Mouse (Mus musculus): ENCODE measurements around the gene Lgals2. TPM values are rescaled to one million over a fixed set of nuclear protein-coding genes. Genes with fewer than 3 reads are reported as not detected.

Gene Lgals2
- polyA plus RNA-seq, 1 experiment from 2014 or later, result 39.4 TPM

DNA sequence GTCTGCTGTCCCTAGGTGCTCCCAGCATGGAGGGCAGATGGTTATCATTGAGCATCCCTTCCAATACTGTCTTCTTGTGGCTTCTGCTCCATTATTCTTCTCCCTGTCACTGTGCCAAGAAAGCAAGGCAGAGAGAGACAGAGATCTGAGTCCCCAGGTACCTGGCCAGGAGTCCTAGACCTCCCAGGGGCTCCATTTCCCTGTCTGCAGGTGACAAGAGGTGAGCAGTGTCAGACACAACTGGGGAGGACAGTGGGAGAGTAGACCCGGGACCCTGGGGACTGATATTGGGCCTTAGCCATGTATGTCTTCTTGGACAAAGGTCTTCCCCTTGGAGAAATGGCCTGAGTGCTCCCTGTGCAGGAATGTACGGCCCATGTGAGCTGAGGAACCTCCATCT is 50.0 kb downstream of the Lgals2 start:
- Histone ChIP-seq H3K4me2 (replicated peaks; ENCODE audit: low read depth) (no peak overlapping the region), H3K9ac (ENCODE audit: low read length) (no peak overlapping the region), H3K27ac (replicated peaks) (no peak overlapping the region), H3K9me3 (ENCODE audit: control insufficient read depth, low read length) (no peaks in the 10 kb centered on the region), H3K4me1 (replicated peaks; ENCODE audit: control insufficient read depth, insufficient read depth) (peaks cover 3% of the 10 kb centered on the region; the same call in 1 of the 2 replicates), H3K27me3 (ENCODE audit: control insufficient read depth, insufficient read depth, low read length) (no peaks in the 10 kb centered on the region), H3K4me3 (ENCODE audit: low read depth, low read length) (no peak overlapping the region), H3K36me3 (ENCODE audit: control insufficient read depth, insufficient read depth, low read length) (no peaks in the 10 kb centered on the region)
- WGBS, result 75% methylated on average over 2 of the region's 2 CpGs
- DNase-seq (ENCODE audit: low spot score), result no peak
- TF ChIP-seq EP300 (optimal IDR thresholded peaks at IDR 0.05) (no peak), CTCF (IDR thresholded peaks at IDR 0.05; ENCODE audit: low read depth) (no peak)
- ATAC-seq (ENCODE audit: low FRiP score, low TSS enrichment), result no peak

DNA sequence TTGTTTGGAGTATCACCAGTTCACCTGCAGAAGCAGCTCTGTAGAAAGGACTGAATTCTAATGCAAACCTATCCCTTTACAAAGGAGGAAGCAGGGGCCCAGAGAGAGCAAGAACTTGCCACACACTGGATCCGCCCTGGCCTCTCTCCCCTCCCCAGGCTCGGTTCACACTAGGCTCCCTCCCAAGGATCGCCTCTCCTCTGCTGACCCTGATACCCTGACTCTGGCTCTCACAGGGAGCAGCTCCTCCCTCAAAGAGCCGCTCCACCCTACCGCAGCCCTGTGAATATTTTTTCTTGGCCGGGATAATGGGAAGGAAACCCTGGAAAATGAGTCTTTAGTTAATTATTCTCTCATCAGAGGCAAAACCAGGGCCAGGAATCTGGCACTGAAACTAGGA is 51.0 kb downstream of the Lgals2 start:
- Histone ChIP-seq H3K4me1 (replicated peaks; ENCODE audit: control insufficient read depth, insufficient read depth) (peaks cover 3% of the 10 kb centered on the region; the same call in 1 of the 2 replicates), H3K4me2 (replicated peaks; ENCODE audit: low read depth) (no peak overlapping the region)
- no peak for ATAC-seq (ENCODE audit: low FRiP score, low TSS enrichment)

DNA sequence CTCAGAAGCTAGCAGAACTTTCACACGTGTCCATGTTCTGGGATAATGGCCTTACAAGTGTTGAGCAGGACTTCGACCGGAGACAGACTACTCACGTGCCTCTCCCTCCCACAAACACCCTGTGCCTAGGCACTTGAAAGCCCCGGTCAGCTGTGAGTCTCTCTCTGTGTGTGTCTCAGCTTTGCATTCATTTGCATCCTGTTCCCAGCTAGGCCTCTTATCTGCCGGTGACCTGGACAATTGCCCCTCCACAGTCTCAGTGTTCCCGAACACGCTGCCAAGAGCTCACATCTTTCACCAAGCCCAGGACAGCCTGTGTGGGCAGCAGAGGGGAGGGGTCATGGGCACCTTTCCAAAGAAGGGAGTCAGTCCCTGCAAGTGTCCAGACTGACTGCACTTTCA is 51.8 kb downstream of the Lgals2 start:
- peak; percentile 10; the same call in 1 of the 2 replicates for ATAC-seq (ENCODE audit: low FRiP score, low TSS enrichment)
- Histone ChIP-seq H3K27me3 (ENCODE audit: control insufficient read depth, insufficient read depth, low read length) (no peaks in the 10 kb centered on the region), H3K4me1 (replicated peaks; ENCODE audit: control insufficient read depth, insufficient read depth) (peaks cover 3% of the 10 kb centered on the region; the same call in 1 of the 2 replicates)

More for the DNA sequence above, 51.0 kb downstream of the Lgals2 start:
- Histone ChIP-seq H3K27me3 (ENCODE audit: control insufficient read depth, insufficient read depth, low read length) (no peaks in the 10 kb centered on the region), H3K9me3 (ENCODE audit: control insufficient read depth, low read length) (no peaks in the 10 kb centered on the region), H3K27ac (replicated peaks) (peak overlapping the region; percentile 83), H3K9ac (ENCODE audit: low read length) (no peak overlapping the region), H3K4me3 (ENCODE audit: low read depth, low read length) (no peak overlapping the region), H3K36me3 (ENCODE audit: control insufficient read depth, insufficient read depth, low read length) (no peaks in the 10 kb centered on the region)
- WGBS, result 17% methylated on average over 6 of the region's 6 CpGs
- peak; percentile 65 for DNase-seq (ENCODE audit: low spot score)
- TF ChIP-seq CTCF (IDR thresholded peaks at IDR 0.05; ENCODE audit: low read depth), result no peak
- no peak for TF ChIP-seq EP300 (optimal IDR thresholded peaks at IDR 0.05)

GRCm38 (mm10) chr15:78802776-78803391 is 52.4 kb downstream of the Lgals2 start, which contains the start of gene Card10:
Gene Card10, minus strand, starts transcription at chr15:78803042.
- Histone ChIP-seq H3K9me3 (ENCODE audit: control insufficient read depth, low read length) (no peaks in the 10 kb centered on the region), H3K4me3 (ENCODE audit: low read depth, low read length) (peak within 1 kb of the TSS; percentile 67), H3K27ac (replicated peaks) (peak within 1 kb of the TSS; percentile 83), H3K9ac (ENCODE audit: low read length) (peak within 1 kb of the TSS; percentile 71), H3K4me2 (replicated peaks; ENCODE audit: low read depth) (peak within 1 kb of the TSS; percentile 94), H3K36me3 (ENCODE audit: control insufficient read depth, insufficient read depth, low read length) (0 out of 2 replicates have a peak, but pooled peaks cover 2% of the 10 kb centered on the region), H3K4me1 (replicated peaks; ENCODE audit: control insufficient read depth, insufficient read depth) (peaks cover 3% of the 10 kb centered on the region; the same call in 1 of the 2 replicates), H3K27me3 (ENCODE audit: control insufficient read depth, insufficient read depth, low read length) (no peaks in the 10 kb centered on the region)
- WGBS, result 3% methylated on average over 67 of the region's 70 CpGs
- ATAC-seq (ENCODE audit: low FRiP score, low TSS enrichment) (peak; percentile 69), DNase-seq (ENCODE audit: low spot score) (peak; percentile 78)
- no peak for TF ChIP-seq EP300 (optimal IDR thresholded peaks at IDR 0.05)
- 0 out of 2 replicates have a peak, but pooled peaks have one; percentile 1 for TF ChIP-seq CTCF (IDR thresholded peaks at IDR 0.05; ENCODE audit: low read depth)

More for the DNA sequence above, 51.8 kb downstream of the Lgals2 start:
- no peak overlapping the region for H3K9ac ChIP-seq (ENCODE audit: low read length)
- WGBS, result 18% methylated on average over 8 of the region's 8 CpGs
- no peaks in the 10 kb centered on the region for H3K9me3 ChIP-seq (ENCODE audit: control insufficient read depth, low read length)
- H3K36me3 ChIP-seq (ENCODE audit: control insufficient read depth, insufficient read depth, low read length), result 0 out of 2 replicates have a peak, but pooled peaks cover under 1% of the 10 kb centered on the region
- no peak for TF ChIP-seq CTCF (IDR thresholded peaks at IDR 0.05; ENCODE audit: low read depth)
- no peak for TF ChIP-seq EP300 (optimal IDR thresholded peaks at IDR 0.05)
- H3K27ac ChIP-seq (replicated peaks), result peak overlapping the region; percentile 83
- DNase-seq (ENCODE audit: low spot score), result no peak
- H3K4me2 ChIP-seq (replicated peaks; ENCODE audit: low read depth), result peak overlapping the region; percentile 94
- no peak overlapping the region for H3K4me3 ChIP-seq (ENCODE audit: low read depth, low read length)

- peak overlapping the region; percentile 83 for H3K27ac ChIP-seq (replicated peaks)
- H3K9ac ChIP-seq (ENCODE audit: low read length), result peak overlapping the region; percentile 71
- H3K4me1 ChIP-seq (replicated peaks; ENCODE audit: control insufficient read depth, insufficient read depth), result peaks cover 3% of the 10 kb centered on the region; the same call in 1 of the 2 replicates
- TF ChIP-seq EP300 (optimal IDR thresholded peaks at IDR 0.05), result no peak
- peak; percentile 32; the same call in 1 of the 2 replicates for TF ChIP-seq CTCF (IDR thresholded peaks at IDR 0.05; ENCODE audit: low read depth)
- H3K4me3 ChIP-seq (ENCODE audit: low read depth, low read length), result peak overlapping the region; percentile 67
- H3K9me3 ChIP-seq (ENCODE audit: control insufficient read depth, low read length), result no peaks in the 10 kb centered on the region
- DNase-seq (ENCODE audit: low spot score) (peak; percentile 54), ATAC-seq (ENCODE audit: low FRiP score, low TSS enrichment) (peak; percentile 24)
- no peaks in the 10 kb centered on the region for H3K27me3 ChIP-seq (ENCODE audit: control insufficient read depth, insufficient read depth, low read length)
- WGBS, result 4% methylated on average over 61 of the region's 67 CpGs
- H3K4me2 ChIP-seq (replicated peaks; ENCODE audit: low read depth), result peak overlapping the region; percentile 94
- H3K36me3 ChIP-seq (ENCODE audit: control insufficient read depth, insufficient read depth, low read length), result 0 out of 2 replicates have a peak, but pooled peaks cover 2% of the 10 kb centered on the region
Observed at GRCm38 (mm10) chr15:78801971-78802741, 53.2 kb downstream of the Lgals2 start.
